Mouse (Mus musculus) ES-E14 (cell line): ENCODE results near the gene Ctnnd2. TPM values are rescaled to one million over a fixed set of nuclear protein-coding genes. Genes with fewer than 3 reads are reported as not detected.

Experiments
- DNase-seq: peaks from one replicate; pipeline ENCODE4 v3.0.0-alpha.2; 2013; ENCODE audit warnings: low read depth, low spot score
- H3K27ac ChIP-seq: 2 replicates; pipeline ENCODE4 v1.5.1; 2012; ENCODE audit warnings: low read depth, mild to moderate bottlenecking, low read length, moderate library complexity, mixed read lengths; ENCODE audit not compliant: poor library complexity, insufficient read depth, severe bottlenecking
- H3K36me3 ChIP-seq: 2 replicates; pipeline ENCODE4 v1.6.1; 2012; ENCODE audit warnings: mild to moderate bottlenecking, low read length, moderate library complexity, mixed read lengths; ENCODE audit not compliant: control insufficient read depth, poor library complexity, insufficient read depth, severe bottlenecking
- H3K4me1 ChIP-seq, 2 experiments: fragments of 150-350 bp in 1 of 2; sonication (generic) in 1 of 2; 2 replicates each; pipeline ENCODE4 v1.6.1; 2012; ENCODE audit warnings: low read length in 2 of 2, mild to moderate bottlenecking in 1 of 2, mixed read lengths in 1 of 2; ENCODE audit not compliant: control insufficient read depth in 2 of 2, insufficient read depth in 2 of 2, poor library complexity in 1 of 2
- H3K4me3 ChIP-seq, 2 experiments: fragments of 150-350 bp in 1 of 2; sonication (generic) in 1 of 2; 2 replicates each; pipeline ENCODE4 v1.5.1; 2012; ENCODE audit warnings: low read length in 2 of 2, low read depth in 1 of 2, mild to moderate bottlenecking in 1 of 2, mixed read lengths in 1 of 2; ENCODE audit not compliant: insufficient read depth in 1 of 2, poor library complexity in 1 of 2, severe bottlenecking in 1 of 2
- H3K9ac ChIP-seq: 2 replicates; pipeline ENCODE4 v1.6.1; 2012; ENCODE audit warnings: low read depth, mild to moderate bottlenecking, low read length, mixed read lengths; ENCODE audit not compliant: poor library complexity, insufficient read depth, severe bottlenecking
- H3K9me3 ChIP-seq: fragments of 150-350 bp; sonication (generic); 2 replicates; pipeline ENCODE4 v1.6.1; 2012; ENCODE audit warnings: low read depth, mild to moderate bottlenecking, low read length; ENCODE audit not compliant: control insufficient read depth, insufficient read depth
- CHD2 ChIP-seq: IDR thresholded peaks from 2 replicates; pipeline ENCODE4 v1.6.1; 2014; ENCODE audit warnings: mild to moderate bottlenecking, low read depth, low read length, inconsistent platforms
- HCFC1 ChIP-seq: IDR thresholded peaks from 2 replicates; pipeline ENCODE4 v1.6.1; 2012; ENCODE audit warnings: low read length, inconsistent platforms, borderline replicate concordance; ENCODE audit not compliant: insufficient read depth
- MAFK ChIP-seq: IDR thresholded peaks from 2 replicates; pipeline ENCODE4 v1.6.1; 2014; ENCODE audit warnings: mild to moderate bottlenecking, low read depth, low read length, inconsistent platforms; ENCODE audit not compliant: insufficient read depth
- ZC3H11A ChIP-seq: IDR thresholded peaks from 2 replicates; pipeline ENCODE4 v1.6.1; 2012; ENCODE audit warnings: low read depth, mild to moderate bottlenecking, inconsistent platforms, low read length, borderline replicate concordance
- ZNF384 ChIP-seq: IDR thresholded peaks from 2 replicates; pipeline ENCODE4 v1.6.1; 2012; ENCODE audit warnings: low read depth, low read length, inconsistent platforms
- in situ Hi-C, 2 experiments: fragments of 600-800 bp; cut with MboI; formaldehyde crosslinking; loops; one replicate each; pipeline ENCODE4 v1.15.1; 2025; ENCODE audit warnings: low sequenced_read_pairs in 2 of 2, inconsistent platforms in 1 of 2; ENCODE audit not compliant: unreplicated experiment in 2 of 2
- total RNA-seq: library from RNA; depleted of rRNA; stranded (reverse); fragments of 300-350 nt; gene quantifications from 2 replicates; pipeline ENCODE4 v1.2.3, GENCODE M21; 2012

Gene Ctnnd2
- total RNA-seq, 1 experiment, result 3.6 TPM

DNA sequence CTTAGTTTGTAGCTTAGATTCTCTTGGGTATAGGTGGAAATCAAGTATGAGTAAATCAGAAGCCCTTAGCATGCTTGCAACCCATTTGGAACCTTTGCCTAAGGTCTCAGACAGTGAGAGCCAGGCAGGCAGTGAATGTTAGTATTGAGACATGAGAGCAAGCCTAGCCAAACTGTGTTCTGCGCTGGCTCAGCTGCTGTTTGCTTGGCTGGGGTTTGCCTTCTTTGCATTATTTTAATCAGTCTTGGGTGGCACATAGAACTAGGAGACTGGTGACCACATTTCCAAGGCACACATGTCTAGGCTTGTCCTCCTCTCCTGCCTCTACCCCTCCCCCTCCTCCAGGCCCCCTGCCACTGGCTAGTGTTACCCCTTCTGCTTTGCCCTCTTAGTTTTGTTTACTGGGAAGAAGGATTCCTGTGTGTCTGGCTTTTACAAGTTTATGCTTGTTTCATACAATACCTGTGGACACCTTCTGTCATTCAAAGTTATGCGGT is 381.6 kb downstream of the Ctnnd2 start:
- Histone ChIP-seq H3K4me3 (no peak overlapping the region), H3K36me3 (no peaks in the 10 kb centered on the region), H3K9me3 (no peaks in the 10 kb centered on the region), H3K27ac (peak overlapping the region; percentile 56; the same call in 1 of the 2 replicates), H3K9ac (no peak overlapping the region), H3K4me1 (peaks cover 0 to 3% of the 10 kb centered on the region in 2 experiments; a peak in 1 of 4 replicates)
- TF ChIP-seq ZNF384 (no peak), HCFC1 (no peak), ZC3H11A (no peak), MAFK (no peak), CHD2 (no peak)
- in situ Hi-C loops, result no loop called here
- no peak for DNase-seq

DNA sequence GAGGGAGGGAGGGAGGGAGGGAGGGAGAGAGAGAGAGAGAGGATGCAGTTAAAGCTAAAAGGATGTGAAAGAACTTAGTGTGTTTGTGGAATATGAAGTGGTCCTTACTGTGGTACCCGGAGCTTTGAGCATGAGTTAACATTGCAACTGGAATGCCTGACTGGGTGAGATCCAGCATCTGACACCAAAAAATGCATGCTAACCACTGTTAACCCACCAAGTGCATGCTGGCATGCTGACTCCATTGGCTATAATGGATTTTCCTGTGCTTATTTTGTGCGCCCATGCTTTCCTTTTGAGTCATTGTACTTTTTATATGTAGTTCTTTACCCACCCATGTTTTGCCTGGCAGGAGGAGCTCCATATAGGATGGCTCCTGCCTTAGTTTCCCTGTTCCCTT is 383.4 kb downstream of the Ctnnd2 start:
- TF ChIP-seq ZNF384 (no peak), HCFC1 (no peak), ZC3H11A (no peak), CHD2 (no peak), MAFK (no peak)
- Histone ChIP-seq H3K4me1 (peaks cover 0 to 3% of the 10 kb centered on the region in 2 experiments; a peak in 1 of 4 replicates), H3K4me3 (no peak overlapping the region), H3K36me3 (no peaks in the 10 kb centered on the region), H3K9ac (no peak overlapping the region), H3K9me3 (no peaks in the 10 kb centered on the region), H3K27ac (no peak overlapping the region)
- no peak for DNase-seq
- in situ Hi-C loops, result no loop called here

DNA sequence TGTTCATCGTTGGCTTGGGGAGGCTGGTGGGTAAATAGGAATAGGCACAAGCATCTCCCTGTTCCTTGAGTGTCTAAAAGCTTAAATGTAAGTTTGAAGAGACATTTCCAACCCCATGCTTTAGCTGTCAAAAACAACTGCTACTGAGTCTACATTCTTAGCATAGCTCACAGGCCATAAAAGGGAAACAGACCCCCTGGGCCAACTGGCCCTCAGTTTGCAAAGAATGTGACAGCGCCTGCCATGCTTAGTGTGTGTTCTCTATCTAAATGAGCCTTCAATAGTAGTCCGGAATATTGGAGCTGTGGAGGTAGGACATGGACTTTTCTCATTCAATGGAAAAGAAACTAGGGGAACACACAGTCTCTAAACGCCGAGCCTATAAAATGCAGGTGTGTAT is 390.0 kb downstream of the Ctnnd2 start:
- DNase-seq, result no peak
- Histone ChIP-seq H3K27ac (no peak overlapping the region), H3K9ac (no peak overlapping the region), H3K4me3 (no peak overlapping the region), H3K4me1 (no peaks in the 10 kb centered on the region), H3K36me3 (no peaks in the 10 kb centered on the region), H3K9me3 (no peaks in the 10 kb centered on the region)
- TF ChIP-seq ZNF384, result no peak
- no peak for TF ChIP-seq HCFC1
- no peak for TF ChIP-seq CHD2
- no peak for TF ChIP-seq MAFK
- no peak for TF ChIP-seq ZC3H11A
- in situ Hi-C loops, result no loop called here

DNA sequence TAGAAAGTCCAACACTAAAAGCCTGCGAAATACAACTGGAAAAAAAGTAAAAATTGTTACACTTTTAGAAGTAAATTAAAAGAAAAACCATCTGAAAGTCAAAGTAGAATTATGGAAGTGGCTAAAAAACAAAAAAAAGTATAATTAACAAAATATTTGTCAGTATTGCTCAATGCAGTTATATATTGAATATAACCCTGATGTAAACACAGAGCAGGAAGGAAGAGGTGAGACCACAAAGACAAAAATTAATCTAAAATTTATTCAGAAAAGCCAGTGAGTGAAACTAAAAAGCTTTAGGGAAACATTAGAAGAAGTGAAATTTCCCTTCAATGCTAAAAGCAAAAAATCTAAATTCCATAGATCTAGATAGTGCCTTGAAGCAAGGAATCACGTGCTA is 392.2 kb downstream of the Ctnnd2 start:
- in situ Hi-C loops, result no loop called here

More for the DNA sequence above, 392.2 kb downstream of the Ctnnd2 start:
- Histone ChIP-seq H3K27ac (no peak overlapping the region), H3K4me3 (no peak overlapping the region), H3K4me1 (no peaks in the 10 kb centered on the region), H3K9ac (no peak overlapping the region), H3K9me3 (no peaks in the 10 kb centered on the region), H3K36me3 (no peaks in the 10 kb centered on the region)
- TF ChIP-seq HCFC1 (no peak), ZNF384 (no peak), MAFK (no peak), CHD2 (no peak), ZC3H11A (no peak)
- no peak for DNase-seq
